Mouse (Mus musculus): Measurements from ENCODE around the gene Ube2o. TPM values are rescaled to one million over a fixed set of nuclear protein-coding genes. Genes with fewer than 3 reads are reported as not detected.

Gene Ube2o
- polyA plus RNA-seq, 2 experiments: 18.7 to 29.7 TPM

- Histone ChIP-seq H3K4me2 (replicated peaks; ENCODE audit: low read depth, low read length, severe bottlenecking) (no peak overlapping the region), H3K27ac (replicated peaks; ENCODE audit: low read depth, low read length) (no peak overlapping the region), H3K27me3 (ENCODE audit: control insufficient read depth, insufficient read depth, low read length) (no peaks in the 10 kb centered on the region), H3K9me3 (ENCODE audit: control insufficient read depth, low read length) (no peaks in the 10 kb centered on the region), H3K9ac (ENCODE audit: low read depth, low read length, severe bottlenecking) (no peak overlapping the region), H3K4me1 (ENCODE audit: control insufficient read depth, insufficient read depth, low read length) (peaks cover 8% of the 10 kb centered on the region; the same call in 1 of the 2 replicates), H3K4me3 (replicated peaks; ENCODE audit: low read length) (no peak overlapping the region), H3K36me3 (ENCODE audit: control insufficient read depth, insufficient read depth, low read length) (peaks cover 18% of the 10 kb centered on the region)
- DNase-seq (ENCODE audit: low spot score) (no peak), ATAC-seq (ENCODE audit: low FRiP score, low read depth) (no peak)
- 85% methylated on average over 19 of the region's 19 CpGs for WGBS
- no peak for TF ChIP-seq POLR2A (IDR thresholded peaks at IDR 0.05; ENCODE audit: borderline replicate concordance, extremely low read depth, insufficient read depth, insufficient read length)
These were observed 15.5 kb upstream of the Ube2o start for GRCm38 (mm10) chr11:116596766-116597165.

- Histone ChIP-seq H3K36me3 (ENCODE audit: control insufficient read depth, insufficient read depth, low read length) (no peaks in the 10 kb centered on the region), H3K9ac (ENCODE audit: low read depth, low read length, severe bottlenecking) (no peak overlapping the region), H3K4me3 (replicated peaks; ENCODE audit: low read length) (no peak overlapping the region), H3K4me2 (replicated peaks; ENCODE audit: low read depth, low read length, severe bottlenecking) (no peak overlapping the region), H3K27ac (replicated peaks; ENCODE audit: low read depth, low read length) (no peak overlapping the region), H3K4me1 (ENCODE audit: control insufficient read depth, insufficient read depth, low read length) (peaks cover 13% of the 10 kb centered on the region; the same call in 1 of the 2 replicates), H3K27me3 (ENCODE audit: control insufficient read depth, insufficient read depth, low read length) (no peaks in the 10 kb centered on the region), H3K9me3 (ENCODE audit: control insufficient read depth, low read length) (no peaks in the 10 kb centered on the region)
- ATAC-seq (ENCODE audit: low FRiP score, low read depth) (no peak), DNase-seq (ENCODE audit: low spot score) (no peak)
- no peak for TF ChIP-seq POLR2A (IDR thresholded peaks at IDR 0.05; ENCODE audit: borderline replicate concordance, extremely low read depth, insufficient read depth, insufficient read length)
- WGBS: 90% methylated on average over 4 of the region's 4 CpGs
These were observed 12.1 kb upstream of the Ube2o start for GRCm38 (mm10) chr11:116593345-116593744.

GRCm38 (mm10) chr11:116592428-116592827 lies 11.2 kb upstream of the Ube2o start:
- TF ChIP-seq POLR2A (IDR thresholded peaks at IDR 0.05; ENCODE audit: borderline replicate concordance, extremely low read depth, insufficient read depth, insufficient read length): peak; percentile 32; the same call in 1 of the 2 replicates
- Histone ChIP-seq H3K4me2 (replicated peaks; ENCODE audit: low read depth, low read length, severe bottlenecking) (no peak overlapping the region), H3K9me3 (ENCODE audit: control insufficient read depth, low read length) (no peaks in the 10 kb centered on the region), H3K9ac (ENCODE audit: low read depth, low read length, severe bottlenecking) (no peak overlapping the region), H3K4me3 (replicated peaks; ENCODE audit: low read length) (no peak overlapping the region), H3K4me1 (ENCODE audit: control insufficient read depth, insufficient read depth, low read length) (peaks cover 13% of the 10 kb centered on the region; the same call in 1 of the 2 replicates), H3K36me3 (ENCODE audit: control insufficient read depth, insufficient read depth, low read length) (no peaks in the 10 kb centered on the region), H3K27me3 (ENCODE audit: control insufficient read depth, insufficient read depth, low read length) (no peaks in the 10 kb centered on the region), H3K27ac (replicated peaks; ENCODE audit: low read depth, low read length) (peak overlapping the region; percentile 49)
- DNase-seq (ENCODE audit: low spot score): peak; percentile 93
- ATAC-seq (ENCODE audit: low FRiP score, low read depth): peak; percentile 75

GRCm38 (mm10) chr11:116591621-116592020 lies 10.4 kb upstream of the Ube2o start:
- no peak for TF ChIP-seq POLR2A (IDR thresholded peaks at IDR 0.05; ENCODE audit: borderline replicate concordance, extremely low read depth, insufficient read depth, insufficient read length)
- H3K9me3 ChIP-seq (ENCODE audit: control insufficient read depth, low read length): no peaks in the 10 kb centered on the region
- no peak for DNase-seq (ENCODE audit: low spot score)
- H3K9ac ChIP-seq (ENCODE audit: low read depth, low read length, severe bottlenecking): no peak overlapping the region
- ATAC-seq (ENCODE audit: low FRiP score, low read depth): no peak
- no peak overlapping the region for H3K27ac ChIP-seq (replicated peaks; ENCODE audit: low read depth, low read length)
- H3K4me2 ChIP-seq (replicated peaks; ENCODE audit: low read depth, low read length, severe bottlenecking): no peak overlapping the region
- H3K4me1 ChIP-seq (ENCODE audit: control insufficient read depth, insufficient read depth, low read length): peaks cover 15% of the 10 kb centered on the region; the same call in 1 of the 2 replicates
- 76% methylated on average over 4 of the region's 4 CpGs for WGBS
- H3K4me3 ChIP-seq (replicated peaks; ENCODE audit: low read length): no peak overlapping the region
- no peaks in the 10 kb centered on the region for H3K36me3 ChIP-seq (ENCODE audit: control insufficient read depth, insufficient read depth, low read length)
- H3K27me3 ChIP-seq (ENCODE audit: control insufficient read depth, insufficient read depth, low read length): no peaks in the 10 kb centered on the region

- no peak overlapping the region for H3K27ac ChIP-seq (replicated peaks; ENCODE audit: low read depth, low read length)
- no peak overlapping the region for H3K4me3 ChIP-seq (replicated peaks; ENCODE audit: low read length)
- no peak for ATAC-seq (ENCODE audit: low FRiP score, low read depth)
- whole genome bisulfite sequencing: 59% methylated on average over 8 of the region's 8 CpGs
- no peak overlapping the region for H3K9ac ChIP-seq (ENCODE audit: low read depth, low read length, severe bottlenecking)
- no peak overlapping the region for H3K4me2 ChIP-seq (replicated peaks; ENCODE audit: low read depth, low read length, severe bottlenecking)
- H3K27me3 ChIP-seq (ENCODE audit: control insufficient read depth, insufficient read depth, low read length): no peaks in the 10 kb centered on the region
- no peak for DNase-seq (ENCODE audit: low spot score)
- no peaks in the 10 kb centered on the region for H3K36me3 ChIP-seq (ENCODE audit: control insufficient read depth, insufficient read depth, low read length)
- H3K4me1 ChIP-seq (ENCODE audit: control insufficient read depth, insufficient read depth, low read length): peaks cover 18% of the 10 kb centered on the region; the same call in 1 of the 2 replicates
- H3K9me3 ChIP-seq (ENCODE audit: control insufficient read depth, low read length): no peaks in the 10 kb centered on the region
- no peak for TF ChIP-seq POLR2A (IDR thresholded peaks at IDR 0.05; ENCODE audit: borderline replicate concordance, extremely low read depth, insufficient read depth, insufficient read length)
These were observed 8.3 kb upstream of the Ube2o start for GRCm38 (mm10) chr11:116589574-116589973.
